Mouse (Mus musculus) heart, postnatal 0 days (tissue): ENCODE measurements at regions not wholly inside any gene's neighbourhood (a gene's known extent, or its start where the extent isn't known, plus 50 kb on each side); places are given as distances from the start of the nearest gene placed in this dataset.

Source experiments
- CTCF ChIP-seq: IDR thresholded peaks from 2 replicates; pipeline ENCODE4 v1.5.1; 2016; ENCODE audit warnings: antibody characterized with exemption, control low read depth, low read depth
- EP300 ChIP-seq: IDR thresholded peaks from 2 replicates; pipeline ENCODE4 v1.6.1; 2016; ENCODE audit warnings: antibody characterized with exemption, low read depth

DNA sequence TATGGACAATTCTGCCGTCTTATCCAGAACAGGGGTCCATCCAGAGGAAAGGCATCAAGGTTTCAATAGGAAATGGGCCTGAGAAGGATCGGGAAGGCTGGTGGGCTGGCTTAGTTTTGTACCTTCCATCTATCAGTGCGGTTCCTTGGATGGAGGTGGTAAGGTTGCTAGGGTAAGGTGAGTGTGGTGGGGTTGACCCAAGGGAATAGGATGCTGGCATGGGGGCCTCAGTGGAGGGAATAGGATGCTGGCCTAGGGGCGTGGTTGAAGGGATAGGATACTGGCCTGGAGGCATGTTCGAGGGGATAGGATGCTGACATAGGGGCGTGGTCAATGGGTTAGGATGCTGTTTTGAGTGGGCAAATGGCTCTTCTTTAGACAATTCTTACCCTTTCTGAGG lies 82.6 kb upstream of the Sel1l start:
- TF ChIP-seq CTCF (no peak), EP300 (no peak)
